Mouse (Mus musculus) heart, postnatal 0 days (tissue): ENCODE measurements around the gene Grn. TPM values are rescaled to one million over a fixed set of nuclear protein-coding genes. Genes with fewer than 3 reads are reported as not detected.

Source experiments
- ATAC-seq: fragments of 200-750 bp; cut with Nextera tagmentation; 2 replicates; pipeline ENCODE4 v1.8.0; 2017; ENCODE audit warnings: low read depth, moderate number of reproducible peaks, moderate library complexity; ENCODE audit not compliant: insufficient read depth
- DNase-seq: peaks from one replicate; pipeline ENCODE4 v3.0.0-alpha.2; 2016; ENCODE audit warnings: low spot score
- H3K27ac ChIP-seq: fragments of 300-500 bp; sonication (generic); 2 replicates; pipeline ENCODE4 v1.5.1; 2014; ENCODE audit warnings: low read depth, mild to moderate bottlenecking
- H3K27me3 ChIP-seq: fragments of 300-500 bp; sonication (generic); 2 replicates; pipeline ENCODE4 v1.6.1; 2014; ENCODE audit warnings: low read length, mixed read lengths; ENCODE audit not compliant: control insufficient read depth, insufficient read depth
- H3K36me3 ChIP-seq: fragments of 300-500 bp; sonication (generic); replicated peaks from 2 replicates; pipeline ENCODE4 v1.6.1; 2014; ENCODE audit warnings: low read length, mixed read lengths; ENCODE audit not compliant: control insufficient read depth, insufficient read depth
- H3K4me1 ChIP-seq: fragments of 300-500 bp; sonication (generic); 2 replicates; pipeline ENCODE4 v1.6.1; 2014; ENCODE audit warnings: antibody characterized with exemption; ENCODE audit not compliant: control insufficient read depth, insufficient read depth
- H3K4me2 ChIP-seq: fragments of 300-500 bp; sonication (generic); 2 replicates; pipeline ENCODE4 v1.6.1; 2014; ENCODE audit warnings: low read depth, mild to moderate bottlenecking, low read length, moderate library complexity
- H3K4me3 ChIP-seq: fragments of 300-500 bp; sonication (generic); 2 replicates; pipeline ENCODE4 v1.5.1; 2014; ENCODE audit warnings: low read depth, low read length
- H3K9ac ChIP-seq: fragments of 300-500 bp; sonication (generic); replicated peaks from 2 replicates; pipeline ENCODE4 v1.6.1; 2014; ENCODE audit warnings: low read depth, low read length, mixed read lengths
- H3K9me3 ChIP-seq: fragments of 300-500 bp; sonication (generic); replicated peaks from 2 replicates; pipeline ENCODE4 v1.6.1; 2016; ENCODE audit warnings: low read length; ENCODE audit not compliant: control insufficient read depth
- CTCF ChIP-seq: IDR thresholded peaks from 2 replicates; pipeline ENCODE4 v1.5.1; 2016; ENCODE audit warnings: antibody characterized with exemption, control low read depth, low read depth
- EP300 ChIP-seq: IDR thresholded peaks from 2 replicates; pipeline ENCODE4 v1.6.1; 2016; ENCODE audit warnings: antibody characterized with exemption, low read depth
- WGBS: fragments of 180-500 bp; shearing (Covaris S2); extraction: QIAGEN DNeasy Blood & Tissue Kit; methylation state at CpG from one replicate; pipeline ENCODE4 v1.1.7; 2014; 5-methylcytosine and 5-hydroxymethylcytosine counted together
- polyA plus RNA-seq: library from polyadenylated mRNA; unstranded; fragments of >200 nt; fragmentation: Nextera tagmentation; extraction: Ambion mirVana; gene quantifications from 2 replicates; pipeline ENCODE4 v1.2.1, GENCODE M21; 2015
- total RNA-seq: library from RNA; depleted of rRNA; stranded (reverse); fragments of >200 nt; gene quantifications from 2 replicates; pipeline ENCODE4 v1.2.3, GENCODE M21; 2014; ENCODE audit warnings: low replicate concordance

Grn gene
- total and polyA plus RNA-seq, 2 experiments from 2014 or later, result 134 to 176 TPM

- H3K36me3 ChIP-seq, result no peaks in the 10 kb centered on the region
These were observed 19.1 kb upstream of the Grn start for GRCm38 (mm10) chr11:102411061-102411460.

GRCm38 (mm10) chr11:102411704-102412103 lies 18.4 kb upstream of the Grn start:
- Histone ChIP-seq H3K9ac (peak overlapping the region; percentile 21; the same call in 1 of the 2 replicates), H3K4me1 (0 out of 2 replicates have a peak, but pooled peaks cover 3% of the 10 kb centered on the region), H3K4me2 (no peak overlapping the region), H3K27ac (peak overlapping the region; percentile 7; the same call in 1 of the 2 replicates), H3K9me3 (no peaks in the 10 kb centered on the region), H3K4me3 (no peak overlapping the region), H3K36me3 (no peaks in the 10 kb centered on the region), H3K27me3 (no peaks in the 10 kb centered on the region)
- WGBS, result 6% methylated on average over 11 of the region's 11 CpGs
- ATAC-seq (peak; percentile 10; the same call in 1 of the 2 replicates), DNase-seq (peak; percentile 93)
- TF ChIP-seq EP300, result peak; percentile 42; the same call in 1 of the 2 replicates
- TF ChIP-seq CTCF, result peak; percentile 88

More at GRCm38 (mm10) chr11:102411061-102411460, 19.1 kb upstream of the Grn start:
- ATAC-seq (no peak), DNase-seq (no peak)
- peak overlapping the region; percentile 7; the same call in 1 of the 2 replicates for H3K27ac ChIP-seq
- no peak overlapping the region for H3K4me2 ChIP-seq
- 0 out of 2 replicates have a peak overlapping the region, but pooled peaks have one; percentile 21 for H3K9ac ChIP-seq
- WGBS, result 61% methylated on average over 3 of the region's 3 CpGs
- no peaks in the 10 kb centered on the region for H3K27me3 ChIP-seq
- no peaks in the 10 kb centered on the region for H3K9me3 ChIP-seq
- H3K4me1 ChIP-seq, result peaks cover 9% of the 10 kb centered on the region
- no peak overlapping the region for H3K4me3 ChIP-seq
- no peak for TF ChIP-seq EP300
- no peak for TF ChIP-seq CTCF

- no peak overlapping the region for H3K4me3 ChIP-seq
- H3K4me1 ChIP-seq, result 0 out of 2 replicates have a peak, but pooled peaks cover 3% of the 10 kb centered on the region
- no peak overlapping the region for H3K4me2 ChIP-seq
- no peak for TF ChIP-seq CTCF
- TF ChIP-seq EP300, result no peak
- DNase-seq, result no peak
- no peaks in the 10 kb centered on the region for H3K9me3 ChIP-seq
- no peaks in the 10 kb centered on the region for H3K27me3 ChIP-seq
- no peak overlapping the region for H3K27ac ChIP-seq
- no peak overlapping the region for H3K9ac ChIP-seq
- WGBS, result 73% methylated on average over 8 of the region's 8 CpGs
- no peak for ATAC-seq
- no peaks in the 10 kb centered on the region for H3K36me3 ChIP-seq
These were observed 17.1 kb upstream of the Grn start for GRCm38 (mm10) chr11:102413059-102413458.

- 0 out of 2 replicates have a peak, but pooled peaks cover 3% of the 10 kb centered on the region for H3K4me1 ChIP-seq
- ATAC-seq (no peak), DNase-seq (no peak)
- 0 out of 2 replicates have a peak, but pooled peaks cover 3% of the 10 kb centered on the region for H3K9me3 ChIP-seq
- no peak overlapping the region for H3K27ac ChIP-seq
- H3K4me2 ChIP-seq, result no peak overlapping the region
- no peaks in the 10 kb centered on the region for H3K36me3 ChIP-seq
- 62% methylated on average over 10 of the region's 10 CpGs for WGBS
- no peak overlapping the region for H3K4me3 ChIP-seq
- H3K27me3 ChIP-seq, result no peaks in the 10 kb centered on the region
- TF ChIP-seq EP300 (no peak), CTCF (no peak)
- H3K9ac ChIP-seq, result no peak overlapping the region
These were observed 14.9 kb upstream of the Grn start for GRCm38 (mm10) chr11:102415034-102415802.

GRCm38 (mm10) chr11:102417160-102417559 lies 13.0 kb upstream of the Grn start:
- no peak overlapping the region for H3K4me2 ChIP-seq
- H3K9ac ChIP-seq, result no peak overlapping the region
- no peak overlapping the region for H3K4me3 ChIP-seq
- H3K27ac ChIP-seq, result no peak overlapping the region
- no peak for TF ChIP-seq EP300
- TF ChIP-seq CTCF, result no peak
- ATAC-seq (no peak), DNase-seq (no peak)
- no peaks in the 10 kb centered on the region for H3K4me1 ChIP-seq
- H3K36me3 ChIP-seq, result no peaks in the 10 kb centered on the region
- WGBS, result 77% methylated on average over 1 of the region's 1 CpGs
- peaks cover 3% of the 10 kb centered on the region; the same call in 1 of the 2 replicates for H3K9me3 ChIP-seq
- no peaks in the 10 kb centered on the region for H3K27me3 ChIP-seq
